Mouse (Mus musculus) hindbrain, embryonic 10.5 days (tissue): ENCODE measurements at regions not wholly inside any gene's neighbourhood (a gene's known extent, or its start where the extent isn't known, plus 50 kb on each side); places are given as distances from the start of the nearest gene placed in this dataset.

ENCODE experiments used
- DNase-seq: peaks from one replicate; pipeline ENCODE4 v3.0.0-alpha.2; 2017; ENCODE audit warnings: low spot score
- H3K27ac ChIP-seq: fragments of 300-500 bp; sonication (generic); 2 replicates; pipeline ENCODE4 v1.5.1; 2016; ENCODE audit warnings: mild to moderate bottlenecking, moderate library complexity
- H3K27me3 ChIP-seq: fragments of 300-500 bp; sonication (generic); 2 replicates; pipeline ENCODE4 v1.6.1; 2016; ENCODE audit warnings: mild to moderate bottlenecking; ENCODE audit not compliant: poor library complexity, insufficient read depth, severe bottlenecking
- H3K36me3 ChIP-seq: fragments of 300-500 bp; sonication (generic); 2 replicates; pipeline ENCODE4 v1.6.1; 2016; ENCODE audit warnings: mild to moderate bottlenecking, moderate library complexity
- H3K4me1 ChIP-seq: fragments of 300-500 bp; sonication (generic); replicated peaks from 2 replicates; pipeline ENCODE4 v1.6.1; 2016; ENCODE audit warnings: mild to moderate bottlenecking
- H3K4me3 ChIP-seq: fragments of 300-500 bp; sonication (generic); 2 replicates; pipeline ENCODE4 v1.5.1; 2016; ENCODE audit warnings: mild to moderate bottlenecking, moderate library complexity
- H3K9me3 ChIP-seq: fragments of 300-500 bp; sonication (generic); 2 replicates; pipeline ENCODE4 v1.6.1; 2016; ENCODE audit warnings: mild to moderate bottlenecking, moderate library complexity
- WGBS: fragments of 180-500 bp; shearing (Covaris S2); methylation state at CpG from one replicate; pipeline ENCODE4 v1.1.7; 2016; 5-methylcytosine and 5-hydroxymethylcytosine counted together

GRCm38 (mm10) chr12:46492465-46492864, 326.3 kb downstream of the Nova1 start:
- Histone ChIP-seq H3K36me3 (no peaks in the 10 kb centered on the region), H3K4me3 (no peak overlapping the region), H3K27me3 (no peaks in the 10 kb centered on the region), H3K4me1 (peaks cover 12% of the 10 kb centered on the region), H3K9me3 (no peaks in the 10 kb centered on the region), H3K27ac (peak overlapping the region; percentile 50; the same call in 1 of the 2 replicates)
- DNase-seq, result peak; percentile 3
- WGBS, result 42% methylated on average over 6 of the region's 6 CpGs

DNA sequence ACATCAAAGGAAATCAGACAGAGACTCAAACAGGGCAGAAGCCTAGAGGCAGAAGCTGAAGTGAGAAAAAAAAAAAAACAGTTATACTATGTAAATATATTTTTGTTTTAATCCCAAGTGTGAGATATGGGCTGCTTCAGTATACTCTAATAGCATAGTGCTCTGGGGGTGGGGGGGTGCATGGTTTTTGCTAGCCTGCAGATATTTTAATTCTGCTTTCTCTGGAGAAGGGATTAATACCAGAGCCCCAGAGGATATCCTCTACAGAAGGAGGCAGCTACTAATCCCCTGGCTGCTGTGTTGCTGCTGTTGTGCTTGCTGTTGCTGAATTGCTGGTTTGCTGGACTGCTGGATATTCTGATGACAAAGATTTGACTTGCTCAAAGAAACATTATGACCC, 367.8 kb downstream of the Nova1 start:
- H3K4me3 ChIP-seq, result no peak overlapping the region
- no peak for DNase-seq
- no peaks in the 10 kb centered on the region for H3K27me3 ChIP-seq

DNA sequence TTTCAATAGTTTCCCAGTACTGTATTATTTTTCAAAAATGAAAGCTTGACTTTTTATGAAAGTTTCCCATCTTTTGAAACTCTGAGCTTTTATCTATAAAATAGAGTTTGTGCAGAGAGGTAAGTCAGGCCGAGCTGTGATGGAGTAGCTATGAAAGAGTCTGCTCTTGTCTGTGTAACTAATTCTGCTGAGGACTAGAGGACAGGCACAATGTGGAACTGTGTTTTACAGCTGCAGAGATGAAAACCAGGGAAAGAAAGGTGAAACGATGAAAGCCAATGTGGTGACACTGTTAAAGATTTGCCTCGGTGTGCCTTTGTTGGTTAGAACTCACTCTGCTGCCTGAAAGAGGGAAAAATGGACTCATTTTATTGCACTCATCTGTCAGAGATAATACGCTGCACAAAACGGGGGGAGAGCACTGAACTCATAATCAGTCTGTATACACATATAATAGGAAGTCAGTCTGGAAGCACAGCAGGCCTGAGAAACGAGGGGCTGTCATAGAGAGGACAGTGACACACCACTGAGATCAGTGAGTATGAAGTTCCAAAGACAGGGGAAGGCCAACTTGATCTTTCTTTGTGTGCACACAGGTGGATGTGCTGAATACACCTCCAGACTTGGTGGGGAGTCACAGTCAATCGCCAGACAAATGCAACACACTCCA, 373.9 kb downstream of the Nova1 start:
- H3K27me3 ChIP-seq, result no peaks in the 10 kb centered on the region
- H3K9me3 ChIP-seq, result no peaks in the 10 kb centered on the region
- H3K27ac ChIP-seq, result no peak overlapping the region
- no peaks in the 10 kb centered on the region for H3K36me3 ChIP-seq
- no peak for DNase-seq
- H3K4me3 ChIP-seq, result no peak overlapping the region
- no peaks in the 10 kb centered on the region for H3K4me1 ChIP-seq
- 89% methylated on average over 7 of the region's 7 CpGs for WGBS

More for the DNA sequence above, 367.8 kb downstream of the Nova1 start:
- Histone ChIP-seq H3K4me1 (no peaks in the 10 kb centered on the region), H3K27ac (no peak overlapping the region), H3K36me3 (no peaks in the 10 kb centered on the region), H3K9me3 (no peaks in the 10 kb centered on the region)

GRCm38 (mm10) chr12:46419591-46419990, 399.1 kb downstream of the Nova1 start:
- Histone ChIP-seq H3K4me1 (no peaks in the 10 kb centered on the region), H3K4me3 (no peak overlapping the region), H3K9me3 (no peaks in the 10 kb centered on the region), H3K27me3 (no peaks in the 10 kb centered on the region), H3K36me3 (no peaks in the 10 kb centered on the region), H3K27ac (no peak overlapping the region)
- DNase-seq, result no peak
- WGBS, result 92% methylated on average over 4 of the region's 4 CpGs

GRCm38 (mm10) chr12:46418990-46419389, 399.7 kb downstream of the Nova1 start:
- 90% methylated on average over 4 of the region's 4 CpGs for WGBS
- Histone ChIP-seq H3K4me3 (no peak overlapping the region), H3K36me3 (no peaks in the 10 kb centered on the region), H3K27me3 (no peaks in the 10 kb centered on the region), H3K4me1 (no peaks in the 10 kb centered on the region), H3K9me3 (no peaks in the 10 kb centered on the region), H3K27ac (no peak overlapping the region)
- no peak for DNase-seq

DNA sequence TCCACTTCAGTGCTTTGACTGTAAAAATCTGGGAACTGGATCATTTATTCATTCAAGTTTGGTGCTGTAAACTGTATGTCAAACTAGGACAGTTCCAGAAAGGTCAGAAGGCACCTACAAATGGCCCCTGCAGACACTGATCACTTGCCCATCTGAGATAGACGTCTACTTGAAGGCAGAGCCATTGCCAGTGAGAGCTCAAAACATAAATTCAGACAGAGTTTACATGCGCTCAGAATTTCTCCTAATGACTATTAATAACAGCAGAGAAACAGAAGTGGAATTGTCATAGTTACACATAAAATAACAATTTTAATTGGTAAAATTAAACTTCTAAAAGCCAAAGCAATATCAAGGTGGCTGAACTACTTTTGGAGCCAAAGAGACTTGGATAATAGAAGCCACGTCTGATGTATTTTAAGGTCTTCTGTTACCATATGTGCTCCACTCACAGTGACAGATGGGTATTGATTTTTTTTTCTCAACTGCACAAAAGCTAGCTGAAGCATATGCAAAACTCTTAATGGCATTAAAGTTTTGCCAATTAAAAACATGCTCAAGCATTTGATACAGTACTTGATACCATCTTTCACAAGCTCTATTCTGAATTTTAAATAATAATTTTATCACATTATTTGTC, 401.8 kb downstream of the Nova1 start:
- Histone ChIP-seq H3K27me3 (no peaks in the 10 kb centered on the region), H3K4me1 (no peaks in the 10 kb centered on the region), H3K27ac (no peak overlapping the region; the same call in 1 of the 2 replicates), H3K4me3 (no peak overlapping the region), H3K9me3 (no peaks in the 10 kb centered on the region), H3K36me3 (no peaks in the 10 kb centered on the region)
- no peak for DNase-seq
- 78% methylated on average over 3 of the region's 3 CpGs for WGBS

GRCm38 (mm10) chr12:46416250-46416649, 402.5 kb downstream of the Nova1 start:
- Histone ChIP-seq H3K4me3 (no peak overlapping the region), H3K36me3 (no peaks in the 10 kb centered on the region), H3K9me3 (no peaks in the 10 kb centered on the region), H3K4me1 (no peaks in the 10 kb centered on the region), H3K27ac (no peak overlapping the region; the same call in 1 of the 2 replicates), H3K27me3 (no peaks in the 10 kb centered on the region)
- no peak for DNase-seq

- Histone ChIP-seq H3K36me3 (no peaks in the 10 kb centered on the region), H3K4me1 (no peaks in the 10 kb centered on the region), H3K9me3 (no peaks in the 10 kb centered on the region), H3K27me3 (no peaks in the 10 kb centered on the region), H3K4me3 (no peak overlapping the region), H3K27ac (no peak overlapping the region)
- DNase-seq, result no peak
Observed at GRCm38 (mm10) chr12:46405674-46406073, 413.1 kb downstream of the Nova1 start.

DNA sequence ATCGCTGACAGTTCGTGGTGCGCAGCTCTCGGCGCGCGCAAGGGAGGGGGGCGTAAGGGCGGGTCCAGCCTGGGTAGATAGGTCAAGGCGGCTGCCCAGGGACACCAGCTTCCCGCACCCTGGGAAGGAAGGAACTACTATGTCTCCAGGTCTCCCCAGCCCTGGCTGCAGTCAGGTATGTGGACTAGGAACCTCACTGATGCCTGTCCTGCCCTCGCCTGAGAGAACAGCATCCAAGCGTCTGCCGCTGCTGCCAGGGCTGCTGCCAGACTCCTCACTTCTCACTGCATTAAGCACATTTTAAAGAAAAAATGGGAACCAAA, 419.1 kb downstream of the Nova1 start:
- under 1% methylated on average over 14 of the region's 14 CpGs for WGBS

DNA sequence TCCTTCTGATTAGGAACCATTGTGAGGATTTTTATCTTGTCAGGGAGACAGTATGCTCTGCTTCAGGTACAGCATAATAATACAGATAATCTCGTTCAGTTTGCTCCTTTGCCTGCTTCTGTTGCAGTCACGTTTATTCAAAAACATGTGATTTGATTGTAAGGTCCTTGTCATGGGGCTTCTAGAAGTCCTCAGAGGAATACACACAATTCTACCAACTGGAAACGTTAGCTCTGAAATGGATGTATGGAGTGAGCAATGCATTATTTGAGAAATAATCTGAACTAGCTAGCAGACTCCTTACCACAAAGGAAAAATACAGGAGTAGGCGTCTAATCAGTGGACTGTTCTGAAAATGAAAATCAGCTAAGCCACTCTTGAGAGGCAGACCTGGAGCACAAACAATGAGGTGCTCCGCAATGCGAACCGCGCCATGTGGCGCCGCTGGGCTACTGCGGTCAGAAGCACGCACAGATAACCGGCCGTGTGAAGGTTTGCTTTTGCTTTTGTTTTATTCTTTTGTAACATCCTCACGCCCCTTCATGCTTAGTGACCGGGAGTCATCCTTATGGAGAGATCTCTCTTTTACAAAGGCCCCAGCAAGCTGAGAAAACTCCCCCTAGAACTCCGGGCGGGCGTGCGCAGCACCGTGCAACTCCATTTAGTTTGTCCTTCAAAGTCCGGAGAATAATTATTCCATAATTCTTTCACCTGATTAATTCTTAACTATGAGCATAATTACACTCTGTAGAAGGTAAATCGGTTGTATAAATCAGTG, 419.7 kb downstream of the Nova1 start:
- Histone ChIP-seq H3K9me3 (no peaks in the 10 kb centered on the region), H3K4me1 (0 out of 2 replicates have a peak, but pooled peaks cover 3% of the 10 kb centered on the region), H3K4me3 (peak overlapping the region; percentile 60), H3K27me3 (peaks cover 8% of the 10 kb centered on the region; the same call in 1 of the 2 replicates), H3K27ac (peak overlapping the region; percentile 86), H3K36me3 (no peaks in the 10 kb centered on the region)
- 6% methylated on average over 23 of the region's 23 CpGs for WGBS
- DNase-seq, result peak; percentile 66

More for the DNA sequence above, 419.1 kb downstream of the Nova1 start:
- Histone ChIP-seq H3K27me3 (peaks cover 8% of the 10 kb centered on the region; the same call in 1 of the 2 replicates), H3K36me3 (no peaks in the 10 kb centered on the region), H3K4me3 (peak overlapping the region; percentile 60), H3K9me3 (no peaks in the 10 kb centered on the region), H3K27ac (peak overlapping the region; percentile 86), H3K4me1 (0 out of 2 replicates have a peak, but pooled peaks cover 3% of the 10 kb centered on the region)
- peak; percentile 55 for DNase-seq

DNA sequence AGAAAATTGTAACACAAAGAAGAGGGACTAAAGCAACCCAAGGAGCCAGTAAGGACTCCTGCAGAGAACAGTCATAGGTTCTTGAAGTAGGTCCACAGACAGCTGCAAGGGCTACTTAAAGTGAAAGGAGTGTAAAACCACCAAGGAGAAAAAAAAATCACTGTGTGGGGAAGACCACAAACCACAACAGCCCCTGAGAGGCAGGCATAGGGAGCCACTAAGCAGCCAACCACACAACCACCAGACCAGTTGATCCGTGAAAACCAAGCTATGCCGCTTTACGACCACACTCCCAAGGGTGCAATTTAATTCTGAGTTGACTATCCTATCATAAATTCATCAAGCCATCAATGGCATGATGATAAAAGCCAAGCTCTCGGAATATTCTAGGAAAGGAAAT, 423.5 kb downstream of the Nova1 start:
- WGBS, result 87% methylated on average over 4 of the region's 4 CpGs
- H3K4me1 ChIP-seq, result 0 out of 2 replicates have a peak, but pooled peaks cover 3% of the 10 kb centered on the region
- no peak overlapping the region for H3K4me3 ChIP-seq

DNA sequence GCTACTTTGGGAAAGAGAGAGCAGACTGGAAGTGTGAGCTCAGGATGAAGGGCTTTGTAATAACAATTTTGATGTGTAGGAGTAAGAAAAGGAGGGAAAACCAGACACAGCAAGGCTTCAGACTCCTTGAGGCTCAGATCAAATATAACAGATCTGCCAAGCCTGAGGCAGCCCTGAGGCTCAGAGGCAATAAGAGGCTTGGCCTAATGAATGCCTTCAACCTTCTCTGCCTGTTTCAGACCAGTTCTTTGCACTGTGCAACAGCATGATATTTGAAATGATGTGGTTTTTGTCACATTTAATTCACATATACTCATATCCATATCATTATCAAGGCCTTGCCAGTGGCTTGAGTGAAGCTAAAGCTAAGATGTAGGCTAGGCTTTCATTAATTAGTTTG, 425.0 kb downstream of the Nova1 start:
- H3K4me1 ChIP-seq, result no peaks in the 10 kb centered on the region
- no peaks in the 10 kb centered on the region for H3K36me3 ChIP-seq
- no peak overlapping the region for H3K4me3 ChIP-seq
- no peak overlapping the region for H3K27ac ChIP-seq
- H3K27me3 ChIP-seq, result peaks cover 7% of the 10 kb centered on the region; the same call in 1 of the 2 replicates
- H3K9me3 ChIP-seq, result no peaks in the 10 kb centered on the region
- DNase-seq, result no peak

More for the DNA sequence above, 423.5 kb downstream of the Nova1 start:
- Histone ChIP-seq H3K9me3 (no peaks in the 10 kb centered on the region), H3K27me3 (peaks cover 8% of the 10 kb centered on the region; the same call in 1 of the 2 replicates), H3K36me3 (no peaks in the 10 kb centered on the region), H3K27ac (no peak overlapping the region)
- no peak for DNase-seq

DNA sequence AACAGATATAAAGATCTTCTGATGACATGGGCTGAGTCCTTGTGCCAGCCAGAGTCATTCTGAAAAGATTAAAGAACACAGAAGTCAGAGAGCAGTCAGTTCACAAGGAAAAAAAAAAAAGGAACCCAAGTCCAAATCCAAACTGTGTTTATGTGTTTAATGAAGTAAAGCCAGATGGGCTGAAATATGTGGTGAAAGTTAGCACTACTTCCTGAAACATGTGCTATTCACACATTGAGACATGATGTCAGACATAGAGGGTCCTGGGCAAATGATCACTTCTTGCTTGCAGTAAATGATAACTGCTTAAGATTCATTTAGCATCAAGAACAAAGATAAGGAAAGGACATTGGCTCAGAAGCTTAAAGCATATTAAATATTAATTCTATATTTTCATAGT, 439.8 kb downstream of the Nova1 start:
- no peaks in the 10 kb centered on the region for H3K27me3 ChIP-seq
- no peaks in the 10 kb centered on the region for H3K4me1 ChIP-seq
- no peak overlapping the region for H3K4me3 ChIP-seq
- H3K27ac ChIP-seq, result no peak overlapping the region
- H3K36me3 ChIP-seq, result no peaks in the 10 kb centered on the region
- no peaks in the 10 kb centered on the region for H3K9me3 ChIP-seq
- no peak for DNase-seq
